Mouse (Mus musculus): ENCODE results near the gene Znrf4. TPM values are rescaled to one million over a fixed set of nuclear protein-coding genes. Genes with fewer than 3 reads are reported as not detected.

Znrf4 gene
- total and polyA plus RNA-seq, 2 experiments, result not detected

GRCm38 (mm10) chr17:56522744-56523143, 10.5 kb upstream of the Znrf4 start:
- no peak overlapping the region for H3K9ac ChIP-seq (ENCODE audit: low read depth, low read length)
- H3K79me2 ChIP-seq (ENCODE audit: control insufficient read depth, insufficient read depth, low read length), result no peaks in the 10 kb centered on the region
- H3K4me3 ChIP-seq (ENCODE audit: insufficient read depth, low read depth, low read length), result no peak overlapping the region
- 65% methylated on average over 1 of the region's 1 CpGs for WGBS
- no peak for TF ChIP-seq CTCF (IDR thresholded peaks at IDR 0.05; ENCODE audit: low read depth, low read length)
- no peak for TF ChIP-seq POLR2A (IDR thresholded peaks at IDR 0.05; ENCODE audit: extremely low read depth, insufficient read depth, low read length)
- no peak overlapping the region for H3K27ac ChIP-seq (replicated peaks; ENCODE audit: insufficient read depth, low read depth, low read length)
- no peaks in the 10 kb centered on the region for H3K36me3 ChIP-seq (ENCODE audit: control insufficient read depth, insufficient read depth, low read length)
- peaks cover 2% of the 10 kb centered on the region; the same call in 1 of the 2 replicates for H3K27me3 ChIP-seq (ENCODE audit: control insufficient read depth, insufficient read depth, low read length)
- H3K4me1 ChIP-seq (ENCODE audit: control insufficient read depth, insufficient read depth, low read length), result no peaks in the 10 kb centered on the region
- DNase-seq (ENCODE audit: extremely low read depth, low read depth, low spot score), result no peak

DNA sequence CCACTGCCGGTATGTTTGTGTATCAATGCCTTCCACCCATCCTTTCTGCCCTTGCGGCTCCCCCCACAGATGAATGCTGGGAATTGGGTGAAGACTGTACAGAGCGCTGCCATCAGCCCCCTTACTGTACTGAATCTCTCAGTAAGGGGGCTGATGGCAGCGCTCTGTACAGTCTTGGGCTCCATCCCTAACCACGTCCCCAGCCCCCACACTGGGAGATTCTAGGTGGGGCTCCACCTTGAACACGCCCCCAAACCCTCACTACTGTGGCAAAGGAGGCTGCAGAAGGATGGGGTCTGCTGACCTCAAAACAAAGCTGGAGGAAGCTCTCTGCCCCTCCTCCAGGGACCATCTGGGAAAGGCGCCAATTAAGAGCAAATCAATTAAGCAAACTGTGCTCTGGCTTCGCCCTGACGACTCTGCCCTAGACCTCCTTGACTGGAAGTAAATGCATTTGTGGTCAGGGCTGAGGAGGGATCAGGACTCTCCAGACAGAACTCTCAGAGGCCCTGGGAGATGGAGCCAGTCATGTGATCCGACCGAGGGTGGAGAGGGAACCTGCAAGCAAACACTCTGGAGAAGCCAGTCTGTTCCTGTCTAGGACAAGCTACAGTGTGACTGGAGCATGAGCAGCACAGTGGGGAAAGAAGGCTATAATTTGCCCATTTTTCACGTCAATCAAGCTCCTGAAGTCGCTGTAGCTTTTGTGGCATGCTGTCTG, 3.6 kb upstream of the Znrf4 start:
- peak; percentile 55 for DNase-seq (ENCODE audit: extremely low read depth, low read depth, low spot score)
- Histone ChIP-seq H3K27me3 (ENCODE audit: control insufficient read depth, insufficient read depth, low read length) (peaks cover 15% of the 10 kb centered on the region), H3K9ac (ENCODE audit: low read depth, low read length) (no peak overlapping the region), H3K4me1 (ENCODE audit: control insufficient read depth, insufficient read depth, low read length) (peaks cover 2% of the 10 kb centered on the region; the same call in 1 of the 2 replicates), H3K27ac (replicated peaks; ENCODE audit: insufficient read depth, low read depth, low read length) (no peak overlapping the region), H3K79me2 (ENCODE audit: control insufficient read depth, insufficient read depth, low read length) (no peaks in the 10 kb centered on the region), H3K36me3 (ENCODE audit: control insufficient read depth, insufficient read depth, low read length) (no peaks in the 10 kb centered on the region), H3K4me3 (ENCODE audit: insufficient read depth, low read depth, low read length) (no peak overlapping the region)
- TF ChIP-seq POLR2A (IDR thresholded peaks at IDR 0.05; ENCODE audit: extremely low read depth, insufficient read depth, low read length), result no peak
- TF ChIP-seq CTCF (IDR thresholded peaks at IDR 0.05; ENCODE audit: low read depth, low read length), result no peak
- WGBS, result 10% methylated on average over 13 of the region's 13 CpGs

DNA sequence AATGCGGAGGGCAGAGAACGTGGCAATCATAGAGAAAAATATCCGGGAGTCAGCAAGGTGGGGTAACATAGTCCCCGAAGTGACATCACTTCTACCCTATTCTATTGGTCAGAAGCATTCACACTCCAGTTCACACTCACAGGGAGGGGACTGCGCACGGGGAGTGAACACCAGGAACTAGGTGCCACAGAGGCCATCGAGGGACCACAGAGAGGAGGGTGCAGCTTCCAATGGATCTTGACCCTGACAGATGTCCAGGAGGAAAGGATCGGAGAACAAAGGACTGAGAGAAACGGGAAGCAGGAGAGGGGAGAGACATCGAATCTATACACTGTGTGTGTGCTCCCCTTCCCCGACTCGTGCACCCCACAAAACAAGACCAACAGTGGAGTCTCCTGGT, 2.7 kb upstream of the Znrf4 start:
- no peak for TF ChIP-seq POLR2A (IDR thresholded peaks at IDR 0.05; ENCODE audit: extremely low read depth, insufficient read depth, low read length)
- TF ChIP-seq CTCF (IDR thresholded peaks at IDR 0.05; ENCODE audit: low read depth, low read length), result no peak
- Histone ChIP-seq H3K27me3 (ENCODE audit: control insufficient read depth, insufficient read depth, low read length) (peaks cover 23% of the 10 kb centered on the region), H3K9ac (ENCODE audit: low read depth, low read length) (no peak overlapping the region), H3K4me3 (ENCODE audit: insufficient read depth, low read depth, low read length) (no peak overlapping the region), H3K36me3 (ENCODE audit: control insufficient read depth, insufficient read depth, low read length) (no peaks in the 10 kb centered on the region), H3K79me2 (ENCODE audit: control insufficient read depth, insufficient read depth, low read length) (no peaks in the 10 kb centered on the region), H3K4me1 (ENCODE audit: control insufficient read depth, insufficient read depth, low read length) (peaks cover 2% of the 10 kb centered on the region; the same call in 1 of the 2 replicates), H3K27ac (replicated peaks; ENCODE audit: insufficient read depth, low read depth, low read length) (no peak overlapping the region)
- DNase-seq (ENCODE audit: extremely low read depth, low read depth, low spot score), result no peak
- 61% methylated on average over 12 of the region's 12 CpGs for WGBS

- TF ChIP-seq CTCF (IDR thresholded peaks at IDR 0.05; ENCODE audit: low read depth, low read length), result no peak
- TF ChIP-seq POLR2A (IDR thresholded peaks at IDR 0.05; ENCODE audit: extremely low read depth, insufficient read depth, low read length), result no peak
- H3K27me3 ChIP-seq (ENCODE audit: control insufficient read depth, insufficient read depth, low read length), result peaks cover 23% of the 10 kb centered on the region
- peaks cover 2% of the 10 kb centered on the region; the same call in 1 of the 2 replicates for H3K4me1 ChIP-seq (ENCODE audit: control insufficient read depth, insufficient read depth, low read length)
- no peak overlapping the region for H3K9ac ChIP-seq (ENCODE audit: low read depth, low read length)
- H3K4me3 ChIP-seq (ENCODE audit: insufficient read depth, low read depth, low read length), result no peak overlapping the region
- no peak for DNase-seq (ENCODE audit: extremely low read depth, low read depth, low spot score)
- H3K27ac ChIP-seq (replicated peaks; ENCODE audit: insufficient read depth, low read depth, low read length), result no peak overlapping the region
- no peaks in the 10 kb centered on the region for H3K79me2 ChIP-seq (ENCODE audit: control insufficient read depth, insufficient read depth, low read length)
- H3K36me3 ChIP-seq (ENCODE audit: control insufficient read depth, insufficient read depth, low read length), result no peaks in the 10 kb centered on the region
Measured at GRCm38 (mm10) chr17:56514330-56514729, 2.1 kb upstream of the Znrf4 start.

- Histone ChIP-seq H3K79me2 (ENCODE audit: control insufficient read depth, insufficient read depth, low read length) (no peaks in the 10 kb centered on the region), H3K4me1 (ENCODE audit: control insufficient read depth, insufficient read depth, low read length) (peaks cover 5% of the 10 kb centered on the region), H3K9ac (ENCODE audit: low read depth, low read length) (no peak overlapping the region), H3K27ac (replicated peaks; ENCODE audit: insufficient read depth, low read depth, low read length) (no peak overlapping the region), H3K27me3 (ENCODE audit: control insufficient read depth, insufficient read depth, low read length) (peaks cover 23% of the 10 kb centered on the region), H3K36me3 (ENCODE audit: control insufficient read depth, insufficient read depth, low read length) (no peaks in the 10 kb centered on the region), H3K4me3 (ENCODE audit: insufficient read depth, low read depth, low read length) (no peak overlapping the region)
- no peak for DNase-seq (ENCODE audit: extremely low read depth, low read depth, low spot score)
- no peak for TF ChIP-seq CTCF (IDR thresholded peaks at IDR 0.05; ENCODE audit: low read depth, low read length)
- no peak for TF ChIP-seq POLR2A (IDR thresholded peaks at IDR 0.05; ENCODE audit: extremely low read depth, insufficient read depth, low read length)
- 23% methylated on average over 29 of the region's 29 CpGs for WGBS
Measured at GRCm38 (mm10) chr17:56511707-56512090, 532 bp downstream of the Znrf4 start.

GRCm38 (mm10) chr17:56510970-56511706, 1.1 kb downstream of the Znrf4 start:
- TF ChIP-seq CTCF (IDR thresholded peaks at IDR 0.05; ENCODE audit: low read depth, low read length), result no peak
- H3K27me3 ChIP-seq (ENCODE audit: control insufficient read depth, insufficient read depth, low read length), result peaks cover 23% of the 10 kb centered on the region
- no peak for DNase-seq (ENCODE audit: extremely low read depth, low read depth, low spot score)
- no peak overlapping the region for H3K4me3 ChIP-seq (ENCODE audit: insufficient read depth, low read depth, low read length)
- H3K36me3 ChIP-seq (ENCODE audit: control insufficient read depth, insufficient read depth, low read length), result no peaks in the 10 kb centered on the region
- no peak overlapping the region for H3K9ac ChIP-seq (ENCODE audit: low read depth, low read length)
- peaks cover 5% of the 10 kb centered on the region for H3K4me1 ChIP-seq (ENCODE audit: control insufficient read depth, insufficient read depth, low read length)
- H3K27ac ChIP-seq (replicated peaks; ENCODE audit: insufficient read depth, low read depth, low read length), result no peak overlapping the region
- no peaks in the 10 kb centered on the region for H3K79me2 ChIP-seq (ENCODE audit: control insufficient read depth, insufficient read depth, low read length)
- 7% methylated on average over 60 of the region's 60 CpGs for WGBS
